Mouse (Mus musculus) MEL (cell line): ENCODE measurements around the gene Lancl3. TPM values are rescaled to one million over a fixed set of nuclear protein-coding genes. Genes with fewer than 3 reads are reported as not detected.

Experiments
- DNase-seq: peaks from one replicate; pipeline ENCODE4 v3.0.0; 2011; ENCODE audit warnings: low read depth, low spot score
- H3K27ac ChIP-seq: 2 replicates; pipeline ENCODE4 v1.5.1; 2012; ENCODE audit warnings: low read depth, mild to moderate bottlenecking, control low read depth, low read length, moderate library complexity; ENCODE audit not compliant: control insufficient read depth
- H3K27me3 ChIP-seq, 2 experiments: fragments of 150-350 bp in 1 of 2; sonication (generic) in 1 of 2; 2 replicates each; pipeline ENCODE4 v1.6.1; 2012; ENCODE audit warnings: low read length in 2 of 2, mild to moderate bottlenecking in 2 of 2, improper control_type of control experiment in 1 of 2, moderate library complexity in 1 of 2; ENCODE audit not compliant: insufficient read depth in 2 of 2, control insufficient read depth in 1 of 2
- H3K36me3 ChIP-seq, 2 experiments: 2 replicates each; pipeline ENCODE4 v1.6.1; 2012 to 2014; ENCODE audit warnings: low read length in 2 of 2, improper control_type of control experiment in 1 of 2, inconsistent platforms in 1 of 2, mild to moderate bottlenecking in 1 of 2; ENCODE audit not compliant: insufficient read depth in 2 of 2, control insufficient read depth in 1 of 2
- H3K4me1 ChIP-seq, 2 experiments: fragments of 150-350 bp in 1 of 2; sonication (generic) in 1 of 2; 2 replicates each; pipeline ENCODE4 v1.6.1; 2012; ENCODE audit warnings: low read length in 2 of 2, improper control_type of control experiment in 1 of 2, mild to moderate bottlenecking in 1 of 2; ENCODE audit not compliant: insufficient read depth in 2 of 2, control insufficient read depth in 1 of 2
- H3K4me3 ChIP-seq, 2 experiments: fragments of 150-350 bp in 1 of 2; sonication (generic) in 1 of 2; 2 replicates each; pipeline ENCODE4 v1.5.1; 2012; ENCODE audit warnings: low read depth in 2 of 2, low read length in 2 of 2, mild to moderate bottlenecking in 2 of 2, moderate library complexity in 2 of 2, control low read depth in 1 of 2, improper control_type of control experiment in 1 of 2; ENCODE audit not compliant: control insufficient read depth in 1 of 2, insufficient read depth in 1 of 2
- H3K79me2 ChIP-seq: 2 replicates; pipeline ENCODE4 v1.6.1; 2012; ENCODE audit warnings: mild to moderate bottlenecking, low read length, moderate library complexity; ENCODE audit not compliant: control insufficient read depth, poor library complexity, insufficient read depth
- H3K9ac ChIP-seq: 2 replicates; pipeline ENCODE4 v1.6.1; 2012; ENCODE audit warnings: low read depth, mild to moderate bottlenecking, control low read depth, low read length, moderate library complexity; ENCODE audit not compliant: control insufficient read depth, poor library complexity, severe bottlenecking
- H3K9me3 ChIP-seq: fragments of 150-350 bp; sonication (generic); replicated peaks from 2 replicates; pipeline ENCODE4 v1.6.1; 2012; ENCODE audit warnings: mild to moderate bottlenecking, low read length, improper control_type of control experiment, moderate library complexity; ENCODE audit not compliant: insufficient read depth
- BHLHE40 ChIP-seq: IDR thresholded peaks from 2 replicates; pipeline ENCODE4 v1.6.1; 2012; ENCODE audit warnings: low read depth, mild to moderate bottlenecking, inconsistent platforms, low read length, improper control_type of control experiment, borderline replicate concordance
- CHD1 ChIP-seq: IDR thresholded peaks from 2 replicates; pipeline ENCODE4 v1.6.1; 2012; ENCODE audit warnings: low read depth, mild to moderate bottlenecking, inconsistent platforms, low read length, improper control_type of control experiment
- CHD2 ChIP-seq: IDR thresholded peaks from 2 replicates; pipeline ENCODE4 v1.6.1; 2011; ENCODE audit warnings: low read length, improper control_type of control experiment
- CTCF ChIP-seq, 3 experiments: IDR thresholded peaks in 2 of 3; conservative IDR thresholded peaks in 1 of 3; 2 replicates each; pipeline ENCODE4 v1.5.1; 2011 to 2012; ENCODE audit warnings: low read length in 3 of 3, low read depth in 2 of 3, mild to moderate bottlenecking in 2 of 3, improper control_type of control experiment in 1 of 3, inconsistent platforms in 1 of 3, mixed read lengths in 1 of 3, moderate library complexity in 1 of 3; ENCODE audit not compliant: control insufficient read depth in 1 of 3, insufficient read depth in 1 of 3, poor library complexity in 1 of 3, severe bottlenecking in 1 of 3
- E2F4 ChIP-seq: IDR thresholded peaks from 2 replicates; pipeline ENCODE4 v1.6.1; 2011; ENCODE audit warnings: low read depth, low read length, improper control_type of control experiment, borderline replicate concordance
- ELF1 ChIP-seq: IDR thresholded peaks from 2 replicates; pipeline ENCODE4 v1.6.1; 2014; ENCODE audit warnings: low read depth, mild to moderate bottlenecking, inconsistent platforms, low read length, improper control_type of control experiment, moderate library complexity
- ETS1 ChIP-seq: IDR thresholded peaks from 2 replicates; pipeline ENCODE4 v1.6.1; 2012; ENCODE audit warnings: low read depth, mild to moderate bottlenecking, inconsistent platforms, low read length, improper control_type of control experiment, moderate library complexity
- GABPA ChIP-seq: IDR thresholded peaks from 2 replicates; pipeline ENCODE4 v1.6.1; 2012; ENCODE audit warnings: low read depth, mild to moderate bottlenecking, inconsistent platforms, low read length, improper control_type of control experiment, moderate library complexity
- GATA1 ChIP-seq: IDR thresholded peaks from 2 replicates; pipeline ENCODE4 v1.6.1; 2011; ENCODE audit warnings: low read depth, low read length, improper control_type of control experiment
- HCFC1 ChIP-seq: IDR thresholded peaks from 2 replicates; pipeline ENCODE4 v1.6.1; 2012; ENCODE audit warnings: low read depth, mild to moderate bottlenecking, inconsistent platforms, low read length, improper control_type of control experiment, moderate library complexity
- JUND ChIP-seq: IDR thresholded peaks from 2 replicates; pipeline ENCODE4 v1.6.1; 2011; ENCODE audit warnings: low read depth, mild to moderate bottlenecking, improper control_type of control experiment, low read length
- KAT2A ChIP-seq: conservative IDR thresholded peaks from 2 replicates; pipeline ENCODE4 v1.6.1; 2012; ENCODE audit warnings: low read depth, low read length, improper control_type of control experiment, inconsistent platforms
- MAFK ChIP-seq: IDR thresholded peaks from 2 replicates; pipeline ENCODE4 v1.6.1; 2011; ENCODE audit warnings: low read depth, mild to moderate bottlenecking, low read length, improper control_type of control experiment, borderline replicate concordance
- MAX ChIP-seq: IDR thresholded peaks from 2 replicates; pipeline ENCODE4 v1.6.1; 2011; ENCODE audit warnings: low read length, improper control_type of control experiment
- MAZ ChIP-seq: IDR thresholded peaks from 2 replicates; pipeline ENCODE4 v1.6.1; 2012; ENCODE audit warnings: low read depth, mild to moderate bottlenecking, inconsistent platforms, low read length, improper control_type of control experiment
- MEF2A ChIP-seq: IDR thresholded peaks from 2 replicates; pipeline ENCODE4 v1.6.1; 2014; ENCODE audit warnings: low read depth, mild to moderate bottlenecking, inconsistent platforms, low read length, improper control_type of control experiment; ENCODE audit not compliant: poor library complexity, insufficient replicate concordance, severe bottlenecking; ENCODE audit errors: extremely low read depth
- MXI1 ChIP-seq: IDR thresholded peaks from 2 replicates; pipeline ENCODE4 v1.6.1; 2011; ENCODE audit warnings: mild to moderate bottlenecking, low read depth, low read length, improper control_type of control experiment
- MYC ChIP-seq: IDR thresholded peaks from 2 replicates; pipeline ENCODE4 v1.6.1; 2011; ENCODE audit warnings: low read depth, mild to moderate bottlenecking, low read length, improper control_type of control experiment, moderate library complexity
- NELFE ChIP-seq: IDR thresholded peaks from 2 replicates; pipeline ENCODE4 v1.6.1; 2011; ENCODE audit warnings: low read depth, low read length, improper control_type of control experiment
- NRF1 ChIP-seq: IDR thresholded peaks from 2 replicates; pipeline ENCODE4 v1.6.1; 2014; ENCODE audit warnings: low read depth, mild to moderate bottlenecking, inconsistent platforms, low read length, improper control_type of control experiment, moderate library complexity; ENCODE audit not compliant: poor library complexity, insufficient read depth, severe bottlenecking
- POLR2A ChIP-seq, 2 experiments: IDR thresholded peaks; 2 replicates each; pipeline ENCODE4 v1.6.1; 2011 to 2012; ENCODE audit warnings: low read length in 2 of 2, mild to moderate bottlenecking in 2 of 2, control low read depth in 1 of 2, improper control_type of control experiment in 1 of 2, low read depth in 1 of 2, moderate library complexity in 1 of 2; ENCODE audit not compliant: control insufficient read depth in 1 of 2, insufficient read depth in 1 of 2, poor library complexity in 1 of 2
- POLR2AphosphoS2 ChIP-seq: IDR thresholded peaks from 2 replicates; pipeline ENCODE4 v1.6.1; 2011; ENCODE audit warnings: low read length, improper control_type of control experiment
- POLR2AphosphoS5 ChIP-seq: IDR thresholded peaks from 2 replicates; pipeline ENCODE4 v1.6.1; 2012; ENCODE audit warnings: low read depth, borderline replicate concordance, mild to moderate bottlenecking, inconsistent platforms, low read length, moderate library complexity, mixed read lengths
- RAD21 ChIP-seq: IDR thresholded peaks from 2 replicates; pipeline ENCODE4 v1.6.1; 2011; ENCODE audit warnings: mild to moderate bottlenecking, low read depth, low read length, improper control_type of control experiment
- RCOR1 ChIP-seq: IDR thresholded peaks from 2 replicates; pipeline ENCODE4 v1.6.1; 2012; ENCODE audit warnings: low read depth, mild to moderate bottlenecking, inconsistent platforms, low read length, improper control_type of control experiment
- SIN3A ChIP-seq: IDR thresholded peaks from 2 replicates; pipeline ENCODE4 v1.6.1; 2012; ENCODE audit warnings: low read length, improper control_type of control experiment, inconsistent platforms
- SMC3 ChIP-seq: IDR thresholded peaks from 2 replicates; pipeline ENCODE4 v1.6.1; 2011; ENCODE audit warnings: low read depth, low read length, improper control_type of control experiment
- TAL1 ChIP-seq: IDR thresholded peaks from 2 replicates; pipeline ENCODE4 v1.6.1; 2012; ENCODE audit warnings: mild to moderate bottlenecking, inconsistent platforms, low read length, moderate library complexity, mixed read lengths
- TCF12 ChIP-seq: IDR thresholded peaks from 2 replicates; pipeline ENCODE4 v1.6.1; 2014; ENCODE audit warnings: low read depth, mild to moderate bottlenecking, inconsistent platforms, low read length, improper control_type of control experiment, moderate library complexity
- UBTF ChIP-seq: IDR thresholded peaks from 2 replicates; pipeline ENCODE4 v1.6.1; 2012; ENCODE audit warnings: low read depth, mild to moderate bottlenecking, inconsistent platforms, low read length, improper control_type of control experiment, moderate library complexity, borderline replicate concordance; ENCODE audit not compliant: insufficient read depth
- USF2 ChIP-seq, 2 experiments: IDR thresholded peaks; 2 replicates each; pipeline ENCODE4 v1.6.1; 2011 to 2012; ENCODE audit warnings: improper control_type of control experiment in 2 of 2, low read length in 2 of 2, borderline replicate concordance in 1 of 2, inconsistent platforms in 1 of 2, low read depth in 1 of 2, mild to moderate bottlenecking in 1 of 2; ENCODE audit not compliant: insufficient read depth in 1 of 2
- ZC3H11A ChIP-seq: IDR thresholded peaks from 2 replicates; pipeline ENCODE4 v1.6.1; 2012; ENCODE audit warnings: low read depth, mild to moderate bottlenecking, inconsistent platforms, low read length, improper control_type of control experiment
- ZKSCAN1 ChIP-seq: IDR thresholded peaks from 2 replicates; pipeline ENCODE4 v1.6.1; 2012; ENCODE audit warnings: low read depth, mild to moderate bottlenecking, inconsistent platforms, low read length, improper control_type of control experiment, moderate library complexity
- ZMIZ1 ChIP-seq: IDR thresholded peaks from 2 replicates; pipeline ENCODE4 v1.6.1; 2012; ENCODE audit warnings: low read depth, mild to moderate bottlenecking, inconsistent platforms, low read length, improper control_type of control experiment, moderate library complexity
- ZNF384 ChIP-seq: IDR thresholded peaks from 2 replicates; pipeline ENCODE4 v1.6.1; 2012; ENCODE audit warnings: low read depth, mild to moderate bottlenecking, inconsistent platforms, low read length, improper control_type of control experiment
- polyA plus RNA-seq, 2 experiments: library from polyadenylated mRNA; stranded (reverse) in 1 of 2; unstranded in 1 of 2; fragments of >175 nt in 1 of 2; fragments of >200 nt in 1 of 2; gene quantifications; 2 replicates each; pipeline versions ENCODE4 v1.2.1 to v1.2.4; 2012; ENCODE audit warnings: low replicate concordance in 2 of 2, low read depth in 1 of 2; ENCODE audit not compliant: insufficient read length in 2 of 2, insufficient read depth in 1 of 2, missing spikeins in 1 of 2
- total RNA-seq: library from RNA; depleted of rRNA; stranded (reverse); fragments of 300-350 nt; gene quantifications from 2 replicates; pipeline ENCODE4 v1.2.3, GENCODE M21; 2012

The Lancl3 gene
- total and polyA plus RNA-seq, 3 experiments, result 0.03 TPM; not detected in 2

GRCm38 (mm10) chrX:9244603-9245336, 45.1 kb downstream of the Lancl3 start:
- Histone ChIP-seq H3K4me1 (peaks cover 30 to 47% of the 10 kb centered on the region in 2 experiments), H3K36me3 (peaks cover 0 to 58% of the 10 kb centered on the region in 2 experiments; a peak in 2 of 4 replicates), H3K79me2 (no peaks in the 10 kb centered on the region), H3K27ac (peak overlapping the region; percentile 98), H3K4me3 (peak overlapping the region in 1 of 2 experiments; percentile 8; a peak in 1 of 4 replicates), H3K27me3 (no peaks in the 10 kb centered on the region), H3K9ac (peak overlapping the region; percentile 52), H3K9me3 (no peaks in the 10 kb centered on the region)
- peak; percentile 95 for DNase-seq
- TF ChIP-seq ZKSCAN1 (no peak), GATA1 (peak; percentile 98), ELF1 (no peak), E2F4 (peak; percentile 36; the same call in 1 of the 2 replicates), TAL1 (peak; percentile 96), RCOR1 (peak; percentile 79), POLR2AphosphoS5 (no peak), MXI1 (peak; percentile 83), MAFK (peak; percentile 93), ZMIZ1 (peak; percentile 65; the same call in 1 of the 2 replicates), UBTF (no peak), POLR2A (IDR thresholded peaks at IDR 0.05; ENCODE audit: control insufficient read depth in 1 of 2, insufficient read depth in 1 of 2, low read depth in 1 of 2, low read length in 2 of 2, poor library complexity in 1 of 2) (no peak), USF2 (IDR thresholded peaks at IDR 0.05; ENCODE audit: borderline replicate concordance in 1 of 2, insufficient read depth in 1 of 2, low read depth in 1 of 2, low read length in 2 of 2) (no peak), POLR2AphosphoS2 (0 out of 2 replicates have a peak, but pooled peaks have one; percentile 50), HCFC1 (peak; percentile 48; the same call in 1 of the 2 replicates), JUND (0 out of 2 replicates have a peak, but pooled peaks have one; percentile 32), ETS1 (peak; percentile 98), NRF1 (no peak), GABPA (0 out of 2 replicates have a peak, but pooled peaks have one; percentile 4), MYC (peak; percentile 89), NELFE (no peak), ZNF384 (peak; percentile 79), KAT2A (no peak; the same call in 1 of the 2 replicates), RAD21 (no peak), TCF12 (peak; percentile 98), SIN3A (peak; percentile 95), MEF2A (0 out of 2 replicates have a peak, but pooled peaks have one; percentile 32), BHLHE40 (peak; percentile 92), MAZ (peak; percentile 73; the same call in 1 of the 2 replicates), MAX (peak; percentile 66), CHD2 (peak; percentile 83), CTCF (IDR thresholded peaks at IDR 0.05 in 2 of 3, conservative IDR thresholded peaks at IDR 0.05 in 1 of 3; ENCODE audit: control insufficient read depth in 1 of 3, insufficient read depth in 1 of 3, low read depth in 2 of 3, low read length in 3 of 3, poor library complexity in 1 of 3, severe bottlenecking in 1 of 3) (peak in 1 of 3 experiments; percentile 7; a peak in 1 of 6 replicates), SMC3 (no peak), ZC3H11A (peak; percentile 39), CHD1 (no peak)
